Mouse (Mus musculus): ENCODE data around the gene Sema5b.

Gene Sema5b

DNA sequence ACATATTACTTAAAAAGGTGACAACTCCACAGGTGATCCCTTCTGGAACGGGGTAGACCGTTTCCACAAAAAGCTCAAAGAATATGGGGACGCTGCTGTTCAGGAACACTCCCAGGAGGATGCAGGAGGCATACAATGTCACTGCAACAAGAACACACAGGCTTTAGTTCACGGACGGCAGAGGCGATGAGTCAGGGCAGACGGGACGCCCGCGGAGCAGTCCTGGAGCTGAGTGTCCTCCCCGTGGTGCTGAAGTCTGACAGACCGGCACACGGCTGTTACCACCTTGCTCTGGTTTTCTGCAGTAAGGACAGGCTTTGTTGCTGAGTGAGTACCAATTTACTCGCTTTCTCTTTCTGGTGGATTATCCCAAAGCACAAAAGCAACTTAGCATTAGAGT lies 163.9 kb downstream of the Sema5b start:
- DNase-seq (ENCODE audit: extremely low spot score), result no peak

DNA sequence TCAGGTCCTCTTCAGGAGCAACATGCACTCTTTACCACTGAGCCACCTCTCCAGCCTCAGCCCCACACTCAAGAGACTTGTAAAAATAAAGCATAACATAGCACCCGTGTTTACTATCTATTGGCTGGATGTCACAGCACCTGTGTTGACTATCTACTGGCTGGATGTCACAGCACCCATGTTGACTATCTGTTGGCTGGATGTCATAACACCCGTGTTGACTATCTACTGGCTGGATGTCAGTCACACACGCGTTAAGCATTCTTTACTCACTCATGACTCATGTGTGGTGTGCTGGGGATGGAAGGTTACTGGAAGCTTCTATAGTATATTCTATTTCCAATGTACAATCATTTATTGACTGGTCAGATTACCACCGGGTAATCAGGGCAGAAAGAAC lies 166.1 kb downstream of the Sema5b start:
- no peak for DNase-seq (ENCODE audit: extremely low spot score)

DNA sequence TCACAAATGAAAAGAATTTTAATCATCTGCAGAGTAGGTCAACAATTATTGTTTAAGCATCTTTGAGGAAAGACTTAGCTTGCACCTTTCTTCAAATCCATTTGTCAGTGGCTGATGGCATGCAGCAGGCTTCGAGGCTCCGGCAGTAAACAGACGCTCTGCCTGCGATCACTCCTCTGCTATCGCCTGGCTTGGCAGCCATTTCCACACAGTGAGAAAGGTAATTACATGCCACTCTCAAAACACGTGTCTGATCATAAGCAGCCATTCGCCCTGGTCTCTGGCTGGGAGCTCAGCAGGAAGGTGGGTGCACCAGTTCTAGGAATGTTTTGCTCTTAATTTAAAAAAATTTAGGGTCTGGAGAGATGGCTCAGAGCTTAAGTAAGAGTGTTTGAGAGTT lies 170.1 kb downstream of the Sema5b start:
- DNase-seq (ENCODE audit: extremely low spot score), result no peak

DNA sequence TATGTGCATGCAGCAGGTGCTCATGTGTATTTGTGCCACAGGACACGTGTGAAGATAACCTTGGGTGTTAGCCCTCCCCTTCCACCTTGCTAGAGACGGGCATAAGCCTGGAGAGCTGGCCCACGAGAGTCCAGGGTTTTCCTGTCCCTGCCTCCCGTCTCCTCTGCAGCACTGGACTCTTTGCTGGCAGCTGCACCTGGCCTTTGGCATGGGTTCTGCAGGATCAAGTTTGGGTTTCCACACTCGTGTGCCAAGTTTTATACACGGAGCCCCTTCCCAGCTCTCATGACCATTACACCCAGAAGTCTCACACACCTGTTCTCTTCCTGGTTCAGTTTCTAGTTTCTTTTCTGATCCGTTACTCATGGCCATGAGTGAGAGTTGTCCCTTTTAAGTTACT lies 172.7 kb downstream of the Sema5b start:
- DNase-seq (ENCODE audit: extremely low spot score), result no peak
